In genomic region chr15:98474958-98475357, GRCm38 (mm10) we compare ENCODE assay signal across 29 mouse cellular contexts. TPM values are rescaled to one million over a fixed set of nuclear protein-coding genes. Genes with fewer than 3 reads are reported as not detected.
DNase-seq lines count a peak whose midpoint lies in the region; ATAC-seq and TF ChIP-seq lines count a peak whose summit lies in the region.
"Had no signal": no experiment of that assay in that cellular context is flagged by ENCODE, and none has a peak within 500 bp of the region (broad histone marks: within the 10 kb centered on the region; RNA-seq: fewer than 3 reads in every experiment).

No protein-coding gene starts in this region.

- H3K27me3 ChIP-seq in forebrain, postnatal 0 days (ENCODE audit: insufficient read depth, low read length), result no peaks in the 10 kb centered on the region
- H3K27me3 ChIP-seq in forebrain, embryonic 10.5 days (ENCODE audit: poor library complexity, severe bottlenecking), result no peaks in the 10 kb centered on the region
- H3K27me3 ChIP-seq: embryonic facial prominence, embryonic 12.5 days; forebrain, embryonic 13.5 days; hindbrain, embryonic 13.5 days; intestine, embryonic 15.5 days had no signal

- no peaks in the 10 kb centered on the region for H3K36me3 ChIP-seq in forebrain, postnatal 0 days (ENCODE audit: insufficient read depth)
- H3K36me3 ChIP-seq in forebrain, embryonic 10.5 days (replicated peaks), result no peaks in the 10 kb centered on the region
- H3K36me3 ChIP-seq: embryonic facial prominence, embryonic 12.5 days; heart, embryonic 10.5 days; heart, embryonic 13.5 days; hindbrain, embryonic 13.5 days; intestine, embryonic 15.5 days had no signal

- WGBS in forebrain, postnatal 0 days, result 79% methylated on average over 10 of the region's 10 CpGs
- 87% methylated on average over 10 of the region's 10 CpGs for WGBS in forebrain, embryonic 10.5 days

- H3K27ac ChIP-seq in forebrain, postnatal 0 days (ENCODE audit: low read depth, low read length), result no peak overlapping the region
- no peak overlapping the region for H3K27ac ChIP-seq in forebrain, embryonic 10.5 days
- H3K27ac ChIP-seq: embryonic facial prominence, embryonic 12.5 days; forebrain, embryonic 13.5 days; gastrocnemius, adult 2 months; heart, adult 2 months; heart, embryonic 10.5 days; heart, embryonic 13.5 days; hindbrain, embryonic 13.5 days; intestine, embryonic 15.5 days had no signal

- no peak overlapping the region for H3K4me3 ChIP-seq in forebrain, postnatal 0 days (ENCODE audit: low read depth, low read length)
- no peak overlapping the region for H3K4me3 ChIP-seq in forebrain, embryonic 10.5 days
- H3K4me3 ChIP-seq: embryonic facial prominence, embryonic 12.5 days; erythroblast, embryonic 14.5 days; forebrain, embryonic 13.5 days; gastrocnemius, adult 2 months; heart, adult 2 months; heart, embryonic 10.5 days; heart, embryonic 13.5 days; hindbrain, embryonic 13.5 days; intestine, embryonic 15.5 days had no signal

- no peak overlapping the region for H3K9ac ChIP-seq in forebrain, postnatal 0 days
- H3K9ac ChIP-seq: embryonic facial prominence, embryonic 12.5 days; forebrain, embryonic 13.5 days; heart, embryonic 13.5 days; hindbrain, embryonic 13.5 days; intestine, embryonic 15.5 days had no signal

- no peak overlapping the region for H3K4me2 ChIP-seq in forebrain, postnatal 0 days (ENCODE audit: low read depth)
- H3K4me2 ChIP-seq: embryonic facial prominence, embryonic 12.5 days; forebrain, embryonic 13.5 days; heart, embryonic 13.5 days; hindbrain, embryonic 13.5 days; intestine, embryonic 15.5 days had no signal

- no peak for TF ChIP-seq CTCF in forebrain, postnatal 0 days (IDR thresholded peaks at IDR 0.05; ENCODE audit: low read depth)

- no peak for ATAC-seq in forebrain, postnatal 0 days
- ATAC-seq: forebrain, embryonic 13.5 days; forebrain, embryonic 16.5 days; hindbrain, embryonic 16.5 days; intestine, embryonic 15.5 days had no signal

- no peaks in the 10 kb centered on the region for H3K4me1 ChIP-seq in forebrain, postnatal 0 days (ENCODE audit: insufficient read depth)
- no peaks in the 10 kb centered on the region for H3K4me1 ChIP-seq in forebrain, embryonic 10.5 days
- H3K4me1 ChIP-seq: embryonic facial prominence, embryonic 12.5 days; forebrain, embryonic 13.5 days; heart, embryonic 10.5 days; heart, embryonic 13.5 days; hindbrain, embryonic 13.5 days; intestine, embryonic 15.5 days had no signal

- peak; percentile 2 for DNase-seq in forebrain, postnatal 0 days
- DNase-seq in forebrain, embryonic 10.5 days (ENCODE audit: extremely low spot score, low spot score), result no peak
- DNase-seq in ES-CJ7 (ENCODE audit: low read depth, low spot score) (peak; percentile 13), ZHBTc4 (ENCODE audit: low read depth, low spot score) (peak; percentile 20)
- no peak for DNase-seq in left cerebral cortex, adult 9 months (ENCODE audit: low spot score in 2 of 2)
- DNase-seq in lung, adult 18-20 months, result no peak
- DNase-seq: kidney, adult 11 months had no signal

- no peaks in the 10 kb centered on the region for H3K9me3 ChIP-seq in forebrain, postnatal 0 days (ENCODE audit: low read length)
- H3K9me3 ChIP-seq in forebrain, embryonic 10.5 days, result no peaks in the 10 kb centered on the region
- H3K9me3 ChIP-seq: embryonic facial prominence, embryonic 12.5 days; forebrain, embryonic 13.5 days; heart, embryonic 10.5 days; heart, embryonic 13.5 days; hindbrain, embryonic 13.5 days; intestine, embryonic 15.5 days had no signal

RNA-seq across cellular contexts. Expression of gene OR5BS1P, which starts 5.3 kb away (rescaled TPM):
- not detected in 2 replicates for total RNA-seq in forebrain, postnatal 0 days (2014; rRNA removed)
- not detected in 2 replicates for polyA plus RNA-seq in forebrain, postnatal 0 days (2015; fragmentation: Nextera tagmentation; extraction: Ambion mirVana)
- not detected in 2 replicates for polyA plus RNA-seq in forebrain, embryonic 10.5 days (2016; fragmentation: Nextera tagmentation; extraction: Ambion mirVana)
- total RNA-seq: adrenal gland, adult 18-20 months; adrenal gland, postnatal 10 days; adrenal gland, postnatal 36 days; CH12.LX; gastrocnemius, adult 2 months; gastrocnemius, postnatal 14 days; gastrocnemius, postnatal 4 days; heart, adult 2 months; heart, postnatal 14 days; hematopoietic stem cell, adult 5-6 weeks had no signal
- polyA plus RNA-seq: embryonic facial prominence, embryonic 12.5 days; erythroblast, embryonic 14.5 days; forebrain, embryonic 13.5 days; forebrain, embryonic 16.5 days; frontal cortex, adult 2 months; heart, adult 2 months; heart, embryonic 10.5 days; heart, embryonic 13.5 days; heart, embryonic 16.5 days; hindbrain, embryonic 13.5 days; hindbrain, embryonic 16.5 days; intestine, embryonic 15.5 days had no signal

RNA-seq across cellular contexts. Expression of gene Lalba, which starts 7.6 kb away (rescaled TPM):
- not detected in 2 replicates for total RNA-seq in forebrain, postnatal 0 days (2014; rRNA removed)
- polyA plus RNA-seq in forebrain, postnatal 0 days (2015; fragmentation: Nextera tagmentation; extraction: Ambion mirVana), result not detected in 2 replicates
- polyA plus RNA-seq in forebrain, embryonic 10.5 days (2016; fragmentation: Nextera tagmentation; extraction: Ambion mirVana), result 0.49 TPM in 1 of 2 replicates, not detected in the other
- total RNA-seq: adrenal gland, adult 18-20 months; adrenal gland, postnatal 36 days; CH12.LX; gastrocnemius, adult 2 months; gastrocnemius, postnatal 14 days; gastrocnemius, postnatal 4 days; heart, adult 2 months; heart, postnatal 14 days; hematopoietic stem cell, adult 5-6 weeks; MEL had no signal
- polyA plus RNA-seq: embryonic facial prominence, embryonic 12.5 days; erythroblast, embryonic 14.5 days; forebrain, embryonic 13.5 days; forebrain, embryonic 16.5 days; frontal cortex, adult 2 months; heart, embryonic 10.5 days; heart, embryonic 13.5 days; heart, embryonic 16.5 days; hindbrain, embryonic 13.5 days; hindbrain, embryonic 16.5 days; intestine, embryonic 15.5 days had no signal

RNA-seq across cellular contexts. Expression of gene Olfr279, which starts 17.2 kb away (rescaled TPM):
- not detected in 2 replicates for total RNA-seq in forebrain, postnatal 0 days (2014; rRNA removed)
- not detected in 2 replicates for polyA plus RNA-seq in forebrain, postnatal 0 days (2015; fragmentation: Nextera tagmentation; extraction: Ambion mirVana)
- polyA plus RNA-seq in forebrain, embryonic 10.5 days (2016; fragmentation: Nextera tagmentation; extraction: Ambion mirVana), result not detected in 2 replicates
- total RNA-seq: adrenal gland, adult 18-20 months; adrenal gland, postnatal 10 days; adrenal gland, postnatal 36 days; CH12.LX; gastrocnemius, adult 2 months; gastrocnemius, postnatal 14 days; gastrocnemius, postnatal 4 days; heart, adult 2 months; heart, postnatal 14 days; hematopoietic stem cell, adult 5-6 weeks had no signal
- polyA plus RNA-seq: erythroblast, embryonic 14.5 days; forebrain, embryonic 13.5 days; forebrain, embryonic 16.5 days; frontal cortex, adult 2 months; heart, adult 2 months; heart, embryonic 10.5 days; heart, embryonic 13.5 days; heart, embryonic 16.5 days; hindbrain, embryonic 13.5 days; hindbrain, embryonic 16.5 days; intestine, embryonic 15.5 days had no signal

RNA-seq across cellular contexts. Expression of gene Olfr281, which starts 22.6 kb away (rescaled TPM):
- not detected in 2 replicates for total RNA-seq in forebrain, postnatal 0 days (2014; rRNA removed)
- not detected in 2 replicates for polyA plus RNA-seq in forebrain, postnatal 0 days (2015; fragmentation: Nextera tagmentation; extraction: Ambion mirVana)
- not detected in 2 replicates for polyA plus RNA-seq in forebrain, embryonic 10.5 days (2016; fragmentation: Nextera tagmentation; extraction: Ambion mirVana)
- total RNA-seq: adrenal gland, adult 18-20 months; adrenal gland, postnatal 10 days; adrenal gland, postnatal 36 days; CH12.LX; gastrocnemius, adult 2 months; gastrocnemius, postnatal 14 days; gastrocnemius, postnatal 4 days; heart, adult 2 months; heart, postnatal 14 days; hematopoietic stem cell, adult 5-6 weeks had no signal
- polyA plus RNA-seq: forebrain, embryonic 13.5 days; forebrain, embryonic 16.5 days; heart, adult 2 months; heart, embryonic 10.5 days; heart, embryonic 13.5 days; heart, embryonic 16.5 days; hindbrain, embryonic 13.5 days; hindbrain, embryonic 16.5 days; intestine, embryonic 15.5 days had no signal

RNA-seq across cellular contexts. Expression of gene Olfr282, which starts 43.9 kb away (rescaled TPM):
- total RNA-seq in forebrain, postnatal 0 days (2014; rRNA removed), result not detected in 2 replicates
- polyA plus RNA-seq in forebrain, postnatal 0 days (2015; fragmentation: Nextera tagmentation; extraction: Ambion mirVana), result not detected in 2 replicates
- polyA plus RNA-seq in forebrain, embryonic 10.5 days (2016; fragmentation: Nextera tagmentation; extraction: Ambion mirVana), result not detected in 2 replicates
- total RNA-seq: adrenal gland, adult 18-20 months; adrenal gland, postnatal 10 days; adrenal gland, postnatal 36 days; CH12.LX; gastrocnemius, adult 2 months; gastrocnemius, postnatal 14 days; gastrocnemius, postnatal 4 days; heart, adult 2 months; heart, postnatal 14 days; hematopoietic stem cell, adult 5-6 weeks; MEL had no signal
- polyA plus RNA-seq: embryonic facial prominence, embryonic 12.5 days; erythroblast, embryonic 14.5 days; forebrain, embryonic 13.5 days; forebrain, embryonic 16.5 days; frontal cortex, adult 2 months; heart, adult 2 months; heart, embryonic 10.5 days; heart, embryonic 13.5 days; heart, embryonic 16.5 days; hindbrain, embryonic 13.5 days; hindbrain, embryonic 16.5 days; intestine, embryonic 15.5 days had no signal

Comparison
In these comparisons a context has a peak if more than half of its experiments do, and no peak if none do; other contexts are left out.
1. DNase-seq: peak in forebrain, postnatal 0 days (single experiment), ES-CJ7 (single experiment) and ZHBTc4 (single experiment); none in forebrain, embryonic 10.5 days (single experiment), left cerebral cortex, adult 9 months (0 of 2) and lung, adult 18-20 months (0 of 2).